Mouse (Mus musculus): ENCODE data around the gene Plekhg2.

DNA sequence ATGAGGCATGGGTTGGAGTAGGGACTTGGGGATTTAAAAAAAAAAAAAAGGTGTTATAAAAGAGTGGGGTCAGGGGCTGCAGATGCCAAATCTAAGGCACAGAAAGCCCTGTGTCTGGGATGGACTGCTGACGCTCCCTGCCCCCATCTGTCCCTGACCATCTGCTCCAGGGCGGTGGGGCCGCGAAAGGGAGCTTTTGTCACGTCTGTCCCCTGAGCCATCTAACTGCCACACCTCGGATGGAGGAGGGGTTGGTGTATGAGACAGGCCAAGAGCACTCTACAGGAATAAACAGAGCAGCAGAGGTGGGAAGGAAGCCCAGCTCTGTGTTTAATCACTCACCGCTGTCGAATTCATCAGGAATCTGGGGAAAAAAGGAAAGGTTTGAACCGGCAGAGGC is 62.7 kb downstream of the Plekhg2 start:
- TF ChIP-seq POLR2A (IDR thresholded peaks at IDR 0.05; ENCODE audit: borderline replicate concordance, extremely low read depth, low read depth, low read length) = no peak
- TF ChIP-seq CTCF (IDR thresholded peaks at IDR 0.05; ENCODE audit: insufficient read depth, low read length) = no peak
